Mouse (Mus musculus): Measurements from ENCODE around the gene Abcc8.

Abcc8 gene

DNA sequence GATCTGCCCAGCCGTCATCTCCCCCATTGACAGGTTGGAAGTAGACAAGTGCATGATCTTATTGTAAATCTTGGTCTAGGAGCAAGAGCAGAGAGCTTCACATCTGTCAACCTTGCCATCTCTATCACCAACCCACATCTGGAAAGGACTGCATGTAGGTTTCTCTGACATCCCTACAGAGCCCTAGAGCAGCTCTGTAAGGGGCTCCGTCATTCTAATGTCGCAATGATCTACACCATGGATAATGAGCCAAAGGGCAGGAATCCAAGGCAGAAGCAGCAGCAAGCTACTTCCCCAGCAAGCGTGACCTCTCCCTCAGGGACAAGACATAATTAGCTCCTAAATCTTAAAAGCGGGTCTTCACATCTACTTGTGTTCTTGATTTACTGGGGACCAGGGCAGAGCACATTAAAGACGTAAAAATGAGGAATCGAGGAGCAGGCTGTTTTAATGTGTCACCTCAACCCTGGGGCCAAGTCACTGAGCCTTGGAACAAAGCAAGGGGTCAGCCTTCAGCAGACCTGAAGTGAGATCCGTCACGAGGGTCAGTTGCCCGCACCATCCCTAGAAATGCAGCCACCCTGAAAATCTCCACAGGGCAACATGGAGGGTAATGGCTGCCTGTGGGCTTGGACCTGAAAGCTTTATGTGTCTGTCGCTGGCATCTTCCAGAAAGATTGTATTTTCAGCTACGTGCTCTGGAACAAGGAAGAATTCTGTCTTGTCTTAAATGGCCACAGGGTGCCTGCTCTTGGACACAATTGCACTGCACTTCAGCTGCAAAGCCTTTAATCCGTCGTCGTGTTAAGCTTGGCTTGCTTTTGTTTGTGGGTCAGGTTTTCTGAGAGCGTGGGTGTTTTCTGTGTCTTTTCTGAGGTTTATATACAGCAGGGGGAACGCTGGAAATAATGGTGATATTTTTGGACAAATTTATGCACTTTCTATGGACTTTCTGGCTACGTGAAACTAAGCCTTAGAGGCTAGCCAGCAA is 25.0 kb downstream of the Abcc8 start:
- no peak for DNase-seq

DNA sequence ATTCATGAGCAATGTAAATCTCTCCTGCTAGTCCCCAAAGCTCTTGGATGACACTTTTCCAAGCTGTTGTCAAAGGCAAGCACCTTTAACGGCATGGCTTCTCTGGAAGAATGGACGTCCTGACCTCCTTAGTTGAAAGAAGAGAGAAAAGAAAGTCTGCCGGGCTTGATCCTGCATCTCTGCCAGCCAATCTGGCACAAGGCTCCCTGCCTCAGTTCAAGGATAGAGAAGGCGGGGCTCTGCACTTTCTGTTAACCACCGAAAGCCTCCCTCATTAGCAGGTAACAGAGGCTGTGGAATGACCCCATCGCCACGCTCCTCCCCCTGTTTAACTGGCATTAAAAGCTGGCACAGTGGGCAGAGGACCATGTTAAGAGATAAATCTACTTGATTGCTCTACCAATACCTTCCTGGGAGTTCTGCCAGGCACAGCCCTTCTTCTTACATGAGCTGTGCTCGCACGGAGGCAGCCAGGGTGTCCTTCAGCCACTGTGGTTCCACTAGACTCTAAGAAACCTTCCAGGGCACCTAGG is 26.9 kb downstream of the Abcc8 start:
- no peak for DNase-seq

DNA sequence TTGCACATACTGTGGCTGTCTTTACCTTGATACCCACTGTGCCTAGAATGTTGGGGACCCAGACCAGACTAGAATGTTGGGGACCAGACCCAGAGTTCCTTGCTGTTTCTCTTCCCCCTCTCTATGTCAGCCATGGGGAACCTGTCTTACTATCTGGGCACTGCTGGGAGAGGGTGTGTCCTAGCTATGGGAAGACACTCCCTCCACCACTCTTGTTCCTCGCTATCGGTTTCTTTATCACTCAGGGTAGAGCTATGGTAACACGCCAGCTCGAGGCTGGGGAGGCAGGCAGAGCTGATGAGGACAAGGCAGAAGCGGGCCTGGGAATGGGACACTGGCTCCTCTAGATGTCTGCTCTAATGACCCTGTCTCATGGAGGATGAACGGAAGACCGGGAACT is 32.4 kb downstream of the Abcc8 start:
- DNase-seq = no peak

DNA sequence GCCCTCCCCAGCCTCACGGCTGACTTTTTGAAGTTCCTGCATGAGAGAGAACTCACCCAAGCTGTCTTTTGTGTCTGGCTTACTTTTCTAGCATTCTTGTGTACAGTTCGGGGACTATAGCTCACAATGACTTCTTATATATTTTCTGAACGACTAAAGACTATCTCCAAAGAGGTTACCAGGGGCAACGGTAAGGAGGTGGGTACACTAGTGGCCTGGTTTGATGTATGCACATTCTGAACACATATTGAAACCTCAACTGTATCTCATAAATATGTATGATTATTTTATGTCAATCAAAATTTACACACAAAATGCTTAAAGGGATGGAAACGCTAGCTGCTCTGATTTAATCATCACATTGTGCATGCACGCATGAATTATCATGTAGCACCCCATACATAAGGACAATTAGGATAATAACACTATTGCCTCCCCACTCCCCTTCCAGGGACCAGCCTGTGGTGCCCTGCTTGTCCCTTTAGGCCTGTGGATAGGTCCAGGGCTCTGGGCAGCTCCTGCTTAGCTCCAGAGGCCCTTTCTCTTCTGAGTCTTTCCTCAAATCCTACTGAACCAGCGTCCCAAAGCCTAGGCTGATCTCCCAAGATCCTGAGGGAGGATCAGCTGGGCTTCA is 33.0 kb downstream of the Abcc8 start:
- DNase-seq = no peak

DNA sequence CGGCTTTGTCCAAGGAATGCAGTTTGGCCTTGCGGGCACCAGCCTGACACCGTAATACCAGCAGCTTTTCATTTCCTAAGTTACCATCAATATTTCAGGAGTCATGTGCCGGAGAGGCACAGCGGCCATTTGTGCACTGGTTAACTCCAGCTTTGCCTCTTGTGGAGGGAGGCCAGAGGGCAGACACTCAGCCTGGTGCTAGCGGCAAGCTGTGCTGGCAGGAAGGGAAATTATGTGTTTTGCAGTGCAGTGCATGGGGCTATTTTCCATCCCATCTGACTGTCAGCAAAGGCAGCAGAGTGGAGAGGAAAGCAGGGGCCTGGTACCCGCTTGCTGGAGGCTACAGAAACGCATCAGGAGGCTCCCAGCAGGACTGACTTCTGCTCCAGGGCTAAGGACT is 35.8 kb downstream of the Abcc8 start:
- DNase-seq = no peak

DNA sequence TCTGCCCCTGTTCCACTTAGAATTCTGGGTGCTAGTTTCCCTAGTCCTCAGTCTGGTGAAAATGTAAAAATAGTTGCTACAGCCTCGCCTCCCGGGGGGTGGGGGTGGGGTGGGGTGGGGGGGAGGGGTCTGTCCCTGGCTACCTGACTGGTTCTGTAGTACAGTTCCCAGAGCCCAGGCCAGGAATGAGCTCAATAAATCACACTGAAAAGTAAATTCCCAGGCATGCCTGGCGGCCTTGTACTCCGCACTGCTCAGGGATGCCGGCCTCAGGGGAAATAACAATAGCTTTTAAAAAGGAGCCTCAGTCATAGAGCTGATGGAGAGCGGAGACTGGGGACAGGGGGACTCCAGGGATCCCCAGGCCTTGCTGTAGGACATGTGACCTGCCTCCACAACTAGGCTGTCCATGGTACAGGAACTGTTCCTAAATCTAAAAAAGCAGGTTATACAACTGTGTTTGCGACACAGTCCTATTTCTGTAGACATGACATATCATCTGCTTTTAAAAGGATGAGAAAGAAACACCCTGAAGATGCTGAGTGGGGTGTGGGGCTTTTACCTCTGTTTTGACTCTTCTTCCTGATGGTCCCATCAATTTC is 41.4 kb downstream of the Abcc8 start:
- no peak for DNase-seq

DNA sequence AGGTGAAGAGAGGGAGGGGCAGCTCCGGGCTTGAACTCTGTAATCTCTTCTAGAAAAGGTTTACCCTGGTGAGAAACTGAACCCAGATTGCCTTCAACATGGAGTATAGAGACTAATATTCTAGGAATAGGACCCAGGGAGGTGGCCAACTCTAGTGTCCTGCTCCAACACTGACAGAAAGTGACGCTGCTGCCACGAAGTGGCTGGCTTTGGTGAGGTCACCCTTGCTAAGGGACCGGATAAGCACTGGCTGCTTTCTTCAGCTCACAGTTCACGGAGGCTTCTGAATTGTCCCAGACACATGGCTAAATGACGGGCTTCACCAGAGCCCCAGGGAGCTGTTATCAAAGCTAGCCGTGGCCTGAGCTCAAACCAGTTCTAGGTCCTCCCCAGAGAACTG is 46.0 kb downstream of the Abcc8 start:
- DNase-seq = no peak

DNA sequence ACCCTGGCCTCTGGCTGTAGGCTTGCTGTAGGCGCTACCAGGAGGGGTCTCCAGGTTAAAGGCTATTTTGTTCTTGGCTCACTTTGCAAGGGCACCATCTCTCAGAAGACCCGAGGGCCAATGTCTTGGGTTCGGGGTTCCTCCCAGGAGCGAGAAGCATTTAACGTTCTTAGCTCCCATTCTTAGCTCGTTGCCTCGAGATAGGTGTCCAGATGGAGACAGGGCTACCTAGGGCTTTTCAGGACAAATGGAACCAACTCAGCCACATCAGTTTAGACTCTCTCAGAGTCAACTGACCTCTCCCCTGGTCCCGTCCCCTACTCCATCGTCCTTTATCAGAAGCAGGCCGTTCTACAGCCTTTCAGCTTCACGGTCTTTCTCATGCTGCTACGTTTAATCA is 47.6 kb downstream of the Abcc8 start:
- no peak for DNase-seq

DNA sequence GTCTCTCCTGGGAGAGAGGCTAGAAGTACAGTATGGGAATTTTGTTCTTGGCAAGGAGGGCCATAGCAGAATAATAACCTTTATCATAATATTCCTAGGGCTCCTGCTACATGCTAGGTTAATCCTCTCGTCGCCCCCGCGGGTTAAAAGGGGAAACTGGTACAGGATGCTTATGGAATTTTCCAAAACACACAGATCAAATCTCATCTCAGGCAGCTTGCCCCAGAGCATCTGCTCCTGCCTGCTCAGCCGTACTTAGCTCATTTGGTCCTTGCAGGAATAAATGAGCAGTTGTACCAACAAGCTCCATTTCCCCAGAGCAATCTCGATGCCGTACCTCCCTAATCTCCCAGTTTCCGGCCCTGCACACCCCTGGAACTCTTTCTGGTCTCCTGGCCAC is 48.0 kb downstream of the Abcc8 start:
- no peak for DNase-seq

DNA sequence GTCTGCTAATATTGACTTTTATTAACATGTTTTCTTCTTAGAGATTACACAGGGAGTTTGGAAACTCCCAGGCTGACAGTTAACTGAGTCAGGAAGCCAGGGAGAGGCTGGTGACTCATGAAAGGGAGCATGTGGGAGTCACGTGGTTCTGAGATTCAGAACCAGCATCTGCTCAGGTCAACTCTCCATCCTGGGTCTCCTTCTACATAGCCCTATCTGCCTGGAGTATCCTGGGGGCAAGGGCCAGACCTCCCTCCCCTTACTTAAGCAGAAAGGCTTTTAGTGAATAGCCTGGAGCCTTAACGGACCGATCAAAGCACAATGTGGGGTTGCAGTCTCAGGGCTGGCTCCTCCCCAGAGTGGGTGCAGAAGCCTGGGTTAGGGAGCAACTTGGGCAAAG is 48.6 kb downstream of the Abcc8 start:
- no peak for DNase-seq

DNA sequence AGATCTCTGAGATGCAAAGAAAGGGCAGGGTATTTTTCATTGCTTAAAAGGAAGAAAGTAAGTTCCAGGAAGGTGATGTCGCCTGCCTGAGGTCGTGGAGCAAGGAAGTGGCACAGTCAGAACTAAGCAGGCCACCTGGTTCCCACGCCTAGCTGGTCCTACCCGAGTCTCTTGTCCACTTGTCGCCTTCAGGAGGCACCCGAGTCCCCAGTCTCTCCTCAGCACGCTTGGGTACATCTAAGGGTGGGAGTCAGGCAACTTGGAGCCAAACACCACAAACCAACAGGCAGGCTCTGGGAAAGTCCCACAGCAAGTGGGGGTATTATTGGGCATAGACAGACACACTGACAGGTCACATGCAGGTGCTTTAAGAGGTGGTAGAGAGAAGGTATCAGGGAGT is 49.1 kb downstream of the Abcc8 start:
- DNase-seq = no peak

DNA sequence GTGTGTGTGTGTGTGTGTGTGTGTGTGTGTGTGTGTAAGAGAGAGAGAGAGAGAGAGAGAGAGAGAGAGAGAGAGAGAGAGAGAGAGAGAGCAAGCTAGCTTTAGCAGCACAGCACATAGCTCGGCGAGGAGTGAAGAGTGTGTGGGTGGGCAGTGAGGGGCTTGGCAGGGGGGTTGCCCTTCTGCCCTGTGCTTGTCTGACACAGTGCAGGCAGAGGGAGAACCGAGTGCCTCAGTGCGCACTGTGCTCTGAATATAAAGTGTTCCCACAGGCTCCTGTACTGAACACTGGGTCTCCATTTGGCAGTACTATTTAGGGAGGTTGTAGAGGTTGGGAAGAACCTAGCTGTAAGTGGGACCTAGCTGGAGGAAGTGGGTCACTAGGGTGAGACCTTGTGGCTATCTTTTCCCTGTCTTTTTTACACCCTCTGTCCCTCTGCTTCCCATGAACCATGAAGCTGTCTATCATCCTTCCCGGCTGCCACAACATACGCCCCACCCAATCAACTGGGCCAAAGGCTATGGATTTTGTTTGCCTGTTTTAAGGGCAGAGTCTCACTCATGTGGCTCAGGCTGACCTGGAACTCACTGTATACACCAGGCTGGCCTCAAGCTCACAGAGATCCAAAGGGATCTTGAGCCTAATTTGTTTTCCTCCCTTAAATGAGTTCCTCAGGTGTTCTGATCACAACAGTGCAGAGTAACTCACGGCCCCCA is 50.2 kb downstream of the Abcc8 start:
- DNase-seq = no peak

DNA sequence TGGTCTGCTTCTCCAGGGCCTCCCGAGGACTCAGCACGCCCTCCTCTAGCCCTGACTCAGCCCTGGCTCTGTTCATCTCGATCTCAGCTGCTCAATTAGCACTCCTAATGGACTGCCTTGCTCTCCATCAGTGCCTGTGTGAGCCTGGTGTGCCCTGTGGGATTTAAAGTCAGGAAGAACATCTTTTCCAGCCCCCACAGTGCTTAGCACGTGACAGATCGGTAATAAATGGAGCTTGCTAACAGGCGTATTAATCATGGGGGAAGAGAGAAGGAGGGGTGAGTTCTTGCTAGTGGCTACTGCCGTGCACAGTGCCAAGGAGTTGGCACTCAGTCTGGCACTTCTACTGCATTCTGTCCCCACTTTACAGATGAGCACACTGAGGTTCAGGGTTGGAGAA is 51.6 kb downstream of the Abcc8 start:
- no peak for DNase-seq

DNA sequence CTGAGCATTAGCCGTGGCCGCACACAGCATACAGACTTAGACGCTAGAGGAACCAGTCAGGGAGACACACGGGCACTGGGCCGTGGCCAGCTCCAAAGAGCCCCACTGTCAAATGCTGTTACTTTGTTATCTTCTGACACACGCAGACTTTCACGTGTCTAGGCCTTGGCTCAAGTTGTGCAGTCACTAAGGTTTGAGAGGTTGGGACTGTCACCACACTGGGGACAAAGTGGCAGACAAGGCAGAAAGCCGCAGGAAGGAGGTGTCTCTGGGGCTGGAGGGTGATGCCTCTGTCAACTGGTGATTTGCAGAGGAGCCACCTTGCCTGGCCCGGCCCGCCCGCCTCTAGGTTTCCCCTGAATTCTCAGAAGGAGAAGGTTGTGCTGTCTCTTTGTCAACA is 54.5 kb downstream of the Abcc8 start:
- no peak for DNase-seq

DNA sequence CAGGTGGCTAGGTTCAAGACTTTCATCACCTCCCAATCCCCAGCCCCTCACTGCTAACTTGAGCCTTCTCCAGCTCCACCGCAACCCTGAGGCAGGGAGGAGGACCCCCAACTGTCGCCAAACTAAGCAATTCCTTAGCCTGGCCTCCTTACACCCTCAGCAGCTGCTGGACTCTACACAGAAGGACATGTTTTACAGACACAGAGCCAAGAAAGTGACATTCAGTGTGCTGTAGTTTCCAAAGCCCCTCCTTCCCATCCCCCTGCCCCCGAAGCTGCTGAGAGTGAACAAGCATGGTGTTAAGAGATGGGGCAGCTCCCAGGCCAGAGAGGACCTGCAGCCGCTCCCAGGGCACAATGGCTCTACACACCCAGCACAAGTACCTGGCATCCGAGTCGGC is 55.4 kb downstream of the Abcc8 start:
- no peak for DNase-seq

DNA sequence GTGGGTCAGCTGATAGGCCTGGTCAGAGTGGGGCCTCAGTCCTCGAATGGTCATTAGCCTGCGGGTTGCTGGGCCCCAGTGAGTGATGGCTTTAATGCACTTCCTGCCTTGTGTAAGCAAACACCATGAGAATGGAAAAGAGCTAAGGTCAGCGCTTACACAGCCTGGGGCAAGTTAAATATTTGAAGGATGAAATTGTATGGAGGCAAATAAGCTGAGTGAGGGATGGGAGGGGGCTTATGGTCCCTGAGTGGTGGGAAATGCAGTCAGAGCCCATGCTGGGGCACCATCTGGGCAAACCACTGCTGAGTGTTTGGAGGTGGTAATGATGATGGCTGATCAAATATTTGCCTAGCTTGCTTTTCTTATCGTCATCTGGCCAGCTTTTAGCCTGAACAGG is 56.9 kb downstream of the Abcc8 start:
- no peak for DNase-seq

DNA sequence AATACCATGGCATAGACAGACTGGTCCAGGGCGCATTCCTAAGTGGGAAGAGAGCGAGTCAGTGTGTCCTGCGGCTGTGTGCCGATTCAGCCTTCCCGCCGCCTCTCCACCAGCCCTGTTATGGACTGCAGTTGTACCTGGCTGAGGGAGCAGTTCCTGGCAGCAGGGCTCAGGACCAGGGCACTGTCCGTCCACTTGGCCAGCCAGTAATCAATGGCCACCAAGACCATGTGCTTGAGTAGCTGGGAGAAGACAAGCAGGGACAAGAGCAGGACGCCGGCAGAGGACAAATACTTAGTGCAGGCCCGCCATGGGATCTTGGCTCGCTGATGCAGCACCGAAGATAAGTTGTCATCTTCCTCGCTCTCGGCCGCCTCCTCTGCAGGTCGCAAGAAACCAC is 62.8 kb downstream of the Abcc8 start:
- DNase-seq = no peak

DNA sequence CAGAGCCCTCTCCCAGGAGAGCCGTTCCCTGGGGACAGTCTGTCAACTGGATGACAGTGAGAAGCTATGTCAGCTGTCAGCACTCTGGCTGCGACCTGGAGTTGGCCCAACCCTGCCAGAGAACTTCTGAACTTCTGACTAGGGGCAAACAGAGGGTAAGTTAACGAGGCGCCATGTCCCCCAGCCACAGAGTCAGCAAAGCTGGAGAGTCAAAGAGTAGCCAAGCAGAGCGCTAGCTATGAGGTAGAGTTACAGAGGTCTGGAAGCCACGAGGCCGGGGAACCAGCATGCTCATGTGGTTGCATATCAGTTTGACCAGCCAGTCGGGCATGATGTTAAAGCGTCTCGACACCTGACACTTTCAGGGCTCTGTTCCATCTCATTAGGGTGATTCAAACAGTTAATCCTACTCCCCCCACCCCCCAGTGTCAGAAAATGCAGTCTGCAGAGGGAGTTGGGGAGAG is 63.7 kb downstream of the Abcc8 start:
- DNase-seq = peak; percentile 52

DNA sequence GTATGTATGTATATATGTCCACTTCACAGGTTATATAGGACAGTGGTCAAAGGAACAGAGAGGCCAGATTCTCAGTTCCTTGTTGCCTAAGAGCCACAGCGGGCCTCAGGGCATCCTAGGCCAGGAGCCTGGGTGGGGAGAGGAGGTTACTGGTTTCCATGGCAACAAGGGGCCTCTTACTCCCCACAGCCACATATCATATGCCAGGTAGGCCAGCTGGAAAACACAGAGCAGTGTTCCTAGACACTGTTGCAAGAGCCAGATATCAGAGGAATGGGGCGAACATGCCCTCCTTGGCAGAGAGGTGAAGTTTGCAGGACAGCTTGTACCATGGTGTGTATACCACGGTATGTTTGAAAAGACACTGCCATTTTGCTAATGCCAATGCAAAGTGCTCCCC is 66.4 kb downstream of the Abcc8 start:
- DNase-seq = no peak

DNA sequence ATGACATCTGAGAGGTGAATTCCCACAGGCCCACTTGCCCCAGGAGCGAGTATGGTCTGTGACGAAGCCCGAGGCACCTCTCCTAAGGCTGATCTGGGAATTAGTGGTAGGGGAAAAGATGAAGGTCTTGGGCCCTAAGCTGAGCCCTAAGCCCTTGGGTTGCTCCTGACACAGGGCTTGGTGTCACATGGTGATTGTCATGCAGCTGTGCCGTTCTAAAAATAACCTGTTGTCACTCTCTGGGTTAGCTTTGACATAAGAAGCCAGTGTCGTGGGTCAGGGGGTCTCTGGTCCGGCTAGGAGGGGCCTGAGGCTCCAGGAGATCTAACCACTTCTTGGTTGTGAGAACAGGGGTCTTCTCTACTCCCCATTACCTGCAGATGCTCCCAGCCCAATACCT is 67.9 kb downstream of the Abcc8 start:
- DNase-seq = no peak

DNA sequence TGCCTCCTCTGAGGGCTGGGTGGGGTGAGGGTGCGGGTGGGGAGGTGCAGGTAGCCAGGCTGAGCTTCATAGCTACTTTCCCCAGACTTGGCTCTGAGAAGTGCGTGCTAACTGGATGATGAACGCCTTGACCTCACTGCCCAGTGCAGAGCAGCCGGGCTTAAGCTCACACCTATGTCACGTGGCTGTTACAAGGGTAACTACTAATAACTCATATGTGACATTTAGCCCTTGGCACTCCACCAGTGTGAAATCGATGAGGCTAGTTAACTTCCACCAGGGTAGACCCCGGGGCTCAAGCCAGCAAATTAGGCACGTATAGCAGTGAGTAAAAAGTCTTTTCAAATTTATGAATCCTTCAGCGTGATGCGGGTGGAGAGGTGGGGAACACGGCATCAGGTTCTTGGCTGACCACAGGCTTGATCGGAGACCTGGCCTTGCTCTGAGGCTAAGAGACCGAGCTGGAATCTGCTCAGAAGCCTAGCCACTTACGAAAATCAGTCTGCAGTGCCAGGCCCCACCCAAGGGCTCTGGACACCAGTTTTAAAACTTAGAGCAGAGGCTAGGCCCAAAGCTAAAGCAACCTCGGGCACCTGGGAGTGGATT is 68.5 kb downstream of the Abcc8 start:
- no peak for DNase-seq

DNA sequence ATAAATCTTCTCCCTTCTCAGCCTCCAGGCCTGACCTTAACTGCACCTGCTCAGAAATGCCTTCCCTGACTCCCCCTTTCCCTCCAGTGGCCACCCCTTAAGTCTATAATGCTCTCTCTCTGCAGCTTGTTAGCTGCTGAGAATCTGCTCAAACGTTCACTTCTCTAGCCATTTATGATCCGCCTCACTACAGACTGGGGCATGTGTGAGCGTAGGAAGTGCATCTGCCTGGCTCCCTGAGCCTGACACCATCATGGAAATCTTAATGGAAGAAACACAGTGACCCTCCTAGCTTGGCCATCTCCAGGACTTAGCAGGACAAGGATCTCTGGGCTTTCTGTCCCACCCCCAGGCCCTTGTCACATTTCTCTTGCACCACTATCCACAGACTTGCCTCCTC is 69.8 kb downstream of the Abcc8 start:
- DNase-seq = no peak

DNA sequence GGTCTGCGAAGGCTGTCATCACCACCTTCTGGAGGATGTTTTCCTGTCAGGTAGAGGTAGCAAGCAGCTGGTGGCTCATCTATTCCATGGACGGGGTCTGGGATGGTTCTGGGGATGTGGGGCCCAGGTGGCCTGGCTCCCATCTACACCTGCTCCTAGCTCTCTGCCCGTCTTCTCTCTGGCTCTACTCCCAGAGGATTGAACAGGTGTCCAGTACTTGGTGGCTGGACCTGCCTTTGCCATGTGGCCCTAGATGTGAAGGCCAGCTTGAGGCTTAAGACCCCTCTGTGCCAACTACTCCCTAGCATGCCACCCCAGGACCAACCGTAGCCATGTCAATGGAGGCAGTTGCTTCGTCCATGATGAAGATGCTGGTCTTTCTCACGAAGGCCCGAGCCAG is 74.3 kb downstream of the Abcc8 start:
- DNase-seq = no peak
